In genomic region chr3:51654303-51655055, GRCm38 (mm10) we compare ENCODE assay signal across 16 mouse cellular contexts. TPM values are rescaled to one million over a fixed set of nuclear protein-coding genes. Genes with fewer than 3 reads are reported as not detected.
DNase-seq lines count a peak whose midpoint lies in the region; ATAC-seq and TF ChIP-seq lines count a peak whose summit lies in the region.
"Had no signal": no experiment of that assay in that cellular context is flagged by ENCODE, and none has a peak within 500 bp of the region (broad histone marks: within the 10 kb centered on the region; RNA-seq: fewer than 3 reads in every experiment).

No protein-coding gene starts in this region.

- TF ChIP-seq CTCF in spleen, adult 2 months (IDR thresholded peaks at IDR 0.05; ENCODE audit: extremely low read depth, insufficient read depth, insufficient read length, insufficient replicate concordance): no peak
- no peak for TF ChIP-seq CTCF in bone marrow macrophage, adult 2 months (IDR thresholded peaks at IDR 0.05; ENCODE audit: low read depth, low read length)

- no peak for TF ChIP-seq POLR2A in spleen, adult 2 months (IDR thresholded peaks at IDR 0.05; ENCODE audit: low read depth, low read length)
- TF ChIP-seq POLR2A in bone marrow macrophage, adult 2 months (IDR thresholded peaks at IDR 0.05; ENCODE audit: borderline replicate concordance, low read depth, low read length): no peak

- H3K4me1 ChIP-seq in spleen, adult 2 months (ENCODE audit: control insufficient read depth, insufficient read depth, insufficient read length): peaks cover 13% of the 10 kb centered on the region; the same call in 1 of the 2 replicates
- H3K4me1 ChIP-seq in bone marrow macrophage, adult 2 months (ENCODE audit: control insufficient read depth, insufficient read depth, low read length): peaks cover 27% of the 10 kb centered on the region

- no peaks in the 10 kb centered on the region for H3K27me3 ChIP-seq in spleen, adult 2 months (ENCODE audit: control insufficient read depth, insufficient read depth, low read length)
- H3K27me3 ChIP-seq: midbrain, embryonic 13.5 days; neural tube, embryonic 12.5 days had no signal

- H3K36me3 ChIP-seq in spleen, adult 2 months (ENCODE audit: control insufficient read depth, insufficient read depth, low read length): no peaks in the 10 kb centered on the region
- H3K36me3 ChIP-seq: G1E; midbrain, embryonic 13.5 days; neural tube, embryonic 12.5 days had no signal

- peak overlapping the region; percentile 40 for H3K27ac ChIP-seq in spleen, adult 2 months (ENCODE audit: insufficient read depth, low read length)
- H3K27ac ChIP-seq in bone marrow macrophage, adult 2 months (ENCODE audit: insufficient read depth, low read depth, low read length): 0 out of 2 replicates have a peak overlapping the region, but pooled peaks have one; percentile 12
- H3K27ac ChIP-seq: midbrain, embryonic 13.5 days; neural tube, embryonic 12.5 days; stomach, postnatal 0 days had no signal

- no peak overlapping the region for H3K4me3 ChIP-seq in spleen, adult 2 months (ENCODE audit: extremely low read depth, insufficient read depth, insufficient read length)
- H3K4me3 ChIP-seq in bone marrow macrophage, adult 2 months (ENCODE audit: insufficient read depth, low read length): no peak overlapping the region
- H3K4me3 ChIP-seq: midbrain, embryonic 13.5 days; neural tube, embryonic 12.5 days had no signal

- DNase-seq in spleen, adult 2 months (ENCODE audit: low read depth in 1 of 2, low spot score in 2 of 2): peak in 1 of 2 experiments; percentile 22
- no peak for DNase-seq in spleen, adult 18-20 months
- DNase-seq in adrenal gland, postnatal 10 days: no peak
- no peak for DNase-seq in cerebellum, adult 8-10 months
- DNase-seq in layer of hippocampus, postnatal 36 days: no peak
- no peak for DNase-seq in kidney, postnatal 36 days
- DNase-seq: gastrocnemius, postnatal 36 days; lung, embryonic 14.5 days; right cerebral cortex, postnatal 14 days had no signal

- 22% methylated on average over 6 of the region's 6 CpGs for WGBS in spleen, adult 2 months

- ATAC-seq in neutrophil, adult 5-6 weeks (ENCODE audit: extremely low read depth, insufficient number of reproducible peaks, low FRiP score, poor library complexity, severe bottlenecking): peak; percentile 65
- ATAC-seq: midbrain, embryonic 13.5 days had no signal

RNA-seq across cellular contexts. Expression of gene Mgst2, which starts 5.7 kb away (rescaled TPM):
- 3.3 and 4.1 TPM in 2 replicates for polyA plus RNA-seq in spleen, adult 2 months (2012; rRNA removed)
- 2.4 and 3.8 TPM in 2 replicates for polyA plus RNA-seq in bone marrow macrophage, adult 2 months (2012; ENCODE audit: insufficient read depth, insufficient read length, missing spikeins)
- total RNA-seq in neutrophil, adult 5-6 weeks (2017): 19.1 and 22.7 TPM in 2 replicates
- 10 to 100 TPM; 45.3 to 46.4 TPM for total RNA-seq in adrenal gland, postnatal 10 days (2021)
- not detected for total RNA-seq in layer of hippocampus, postnatal 36 days (2021)
- total RNA-seq: left cerebral cortex, postnatal 25 days had no signal

Comparison
In these comparisons a context has a peak if more than half of its experiments do, and no peak if none do; other contexts are left out.
1. RNA of gene Mgst2, which starts 5.7 kb away (total RNA-seq): 45.3 to 46.4 TPM in adrenal gland, postnatal 10 days and 19.1 to 22.7 TPM in neutrophil, adult 5-6 weeks; not detected in layer of hippocampus, postnatal 36 days; every median in the first group is over 10 times any median in the second.